Mouse (Mus musculus): Measurements from ENCODE around the gene Zar1l. TPM values are rescaled to one million over a fixed set of nuclear protein-coding genes. Genes with fewer than 3 reads are reported as not detected.

The Zar1l gene
- polyA plus RNA-seq, 1 experiment from 2014 or later = not detected

DNA sequence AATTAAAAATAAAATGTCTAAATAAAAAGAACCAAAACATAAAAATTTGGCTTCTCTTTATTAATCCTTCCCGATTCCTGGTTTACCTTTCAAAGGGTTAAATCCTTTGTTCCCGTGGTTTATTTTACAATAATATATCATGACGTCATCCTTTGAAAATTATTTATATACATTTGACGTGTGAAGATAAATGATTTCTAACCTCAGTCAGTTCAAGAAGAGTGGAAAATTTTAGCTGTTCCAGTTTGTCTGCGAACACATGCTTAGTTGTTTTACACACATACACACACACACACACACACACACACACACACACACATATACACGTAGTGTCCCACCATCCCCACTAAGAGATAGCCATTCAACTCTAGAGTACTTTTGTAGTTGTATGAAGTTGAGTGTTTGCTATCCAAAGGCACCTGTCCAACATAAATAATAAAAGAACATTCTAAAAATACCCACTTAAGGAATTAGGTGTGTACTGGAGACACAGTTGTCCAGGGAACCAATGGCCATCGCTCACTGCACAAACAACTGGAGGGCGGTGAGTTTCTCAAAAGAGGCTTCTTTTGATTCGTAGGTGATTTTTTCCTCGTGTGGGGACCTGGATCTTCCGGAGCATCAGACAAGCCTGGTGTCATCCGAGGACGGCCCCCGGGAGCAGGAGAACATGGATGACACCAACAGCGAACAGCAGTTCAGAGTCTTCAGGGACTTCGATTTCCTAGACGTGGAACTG, 60.6 kb downstream of the Zar1l start:
- H3K27me3 ChIP-seq = no peaks in the 10 kb centered on the region
- ChIA-PET CTCF (no interaction called here), POLR2A (no interaction called here)
- DNase-seq (ENCODE audit: low read depth, low spot score) (no peak), ATAC-seq (no peak)
- TF ChIP-seq CTCF (IDR thresholded peaks at IDR 0.05) = no peak
- in situ Hi-C loops (cut with MboI; ENCODE audit: low pct_unique_long_range_greater_than_20kb) = no loop called here

Other genes with a start within 250 kb of the Zar1l start
- gene Brca2, start 4.5 kb upstream of the Zar1l start, polyA plus RNA-seq (2021) = 10.6 TPM
- 12.3 TPM for gene N4bp2l1, start 79.0 kb upstream of the Zar1l start, polyA plus RNA-seq (2021)
- 70.0 TPM for gene N4bp2l2, start 148.0 kb upstream of the Zar1l start, polyA plus RNA-seq (2021)
- 35.1 TPM for gene Pds5b, start 155.6 kb upstream of the Zar1l start, polyA plus RNA-seq (2021)